Mouse (Mus musculus) layer of hippocampus, adult 9-11 months (tissue): ENCODE measurements at regions not wholly inside any gene's neighbourhood (a gene's known extent, or its start where the extent isn't known, plus 50 kb on each side); places are given as distances from the start of the nearest gene placed in this dataset.

Experiments used
- DNase-seq: peaks from one replicate; pipeline ENCODE4 v3.0.0; 2022

- DNase-seq = no peak
Observed at GRCm38 (mm10) chr12:107327107-107327770, 161.2 kb upstream of the 3110018I06Rik start.

- no peak for DNase-seq
Observed at GRCm38 (mm10) chr12:107328986-107329385, 159.4 kb upstream of the 3110018I06Rik start.

GRCm38 (mm10) chr12:107334366-107334765, 154.1 kb upstream of the 3110018I06Rik start:
- DNase-seq = no peak

GRCm38 (mm10) chr12:107335106-107335505, 153.3 kb upstream of the 3110018I06Rik start:
- DNase-seq = peak; percentile 26

GRCm38 (mm10) chr12:107338758-107339157, 149.7 kb upstream of the 3110018I06Rik start:
- no peak for DNase-seq

- DNase-seq = no peak
Observed at GRCm38 (mm10) chr12:107356211-107356610, 132.2 kb upstream of the 3110018I06Rik start.

- DNase-seq = no peak
Observed at GRCm38 (mm10) chr12:107356974-107357373, 131.5 kb upstream of the 3110018I06Rik start.

- DNase-seq = no peak
Observed at GRCm38 (mm10) chr12:107360511-107360910, 127.9 kb upstream of the 3110018I06Rik start.

- DNase-seq = no peak
Observed at GRCm38 (mm10) chr12:107361606-107362005, 126.8 kb upstream of the 3110018I06Rik start.

GRCm38 (mm10) chr12:107362120-107362519, 126.3 kb upstream of the 3110018I06Rik start:
- DNase-seq = no peak

- DNase-seq = no peak
Observed at GRCm38 (mm10) chr12:107372254-107372653, 116.2 kb upstream of the 3110018I06Rik start.

- peak; percentile 27 for DNase-seq
Observed at GRCm38 (mm10) chr12:107392050-107392795, 96.2 kb upstream of the 3110018I06Rik start.

- DNase-seq = no peak
Observed at GRCm38 (mm10) chr12:107394467-107394866, 94.0 kb upstream of the 3110018I06Rik start.

GRCm38 (mm10) chr12:107404821-107405220, 83.6 kb upstream of the 3110018I06Rik start:
- DNase-seq = no peak

GRCm38 (mm10) chr12:107423923-107424322, 64.5 kb upstream of the 3110018I06Rik start:
- DNase-seq = no peak

GRCm38 (mm10) chr12:107438506-107438905, 49.9 kb upstream of the 3110018I06Rik start:
- DNase-seq = no peak
